Mouse (Mus musculus) fat pad, adult 2 months (tissue): ENCODE data around the gene Obsl1.

Experiments used
- DNase-seq: peaks from one replicate; pipeline ENCODE4 v3.0.0-alpha.2; 2011; ENCODE audit warnings: low read depth, low spot score; ENCODE audit errors: extremely low read depth

The Obsl1 gene

GRCm38 (mm10) chr1:75505956-75506831, at the start of gene Obsl1:
Gene Obsl1 (minus strand): TSS chr1:75506452.
- DNase-seq = no peak

GRCm38 (mm10) chr1:75555680-75556079, 49.4 kb upstream of the Obsl1 start:
- no peak for DNase-seq

DNA sequence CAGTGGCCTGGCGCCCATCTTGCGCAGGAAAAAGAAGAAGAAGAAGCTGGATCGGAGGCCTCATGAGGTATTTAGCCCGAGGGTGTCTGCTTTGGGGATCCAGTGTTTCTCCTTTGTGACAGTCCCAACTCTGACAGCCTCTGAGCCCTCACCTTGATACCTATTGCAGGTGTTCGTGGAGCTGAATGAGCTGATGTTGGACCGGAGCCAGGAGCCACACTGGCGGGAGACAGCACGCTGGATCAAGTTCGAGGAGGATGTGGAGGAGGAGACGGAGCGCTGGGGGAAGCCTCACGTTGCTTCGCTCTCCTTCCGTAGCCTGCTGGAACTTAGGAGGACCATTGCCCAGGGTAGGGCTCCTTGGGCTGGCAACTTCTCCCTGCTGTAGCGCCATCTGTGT, 44.3 kb upstream of the Obsl1 start:
- no peak for DNase-seq

- no peak for DNase-seq
Observed at GRCm38 (mm10) chr1:75549289-75550279, 43.3 kb upstream of the Obsl1 start.

GRCm38 (mm10) chr1:75548871-75549270, 42.6 kb upstream of the Obsl1 start:
- no peak for DNase-seq

GRCm38 (mm10) chr1:75548083-75548482, 41.8 kb upstream of the Obsl1 start:
- DNase-seq = no peak

- DNase-seq = no peak
Observed at GRCm38 (mm10) chr1:75547351-75547750, 41.1 kb upstream of the Obsl1 start.

DNA sequence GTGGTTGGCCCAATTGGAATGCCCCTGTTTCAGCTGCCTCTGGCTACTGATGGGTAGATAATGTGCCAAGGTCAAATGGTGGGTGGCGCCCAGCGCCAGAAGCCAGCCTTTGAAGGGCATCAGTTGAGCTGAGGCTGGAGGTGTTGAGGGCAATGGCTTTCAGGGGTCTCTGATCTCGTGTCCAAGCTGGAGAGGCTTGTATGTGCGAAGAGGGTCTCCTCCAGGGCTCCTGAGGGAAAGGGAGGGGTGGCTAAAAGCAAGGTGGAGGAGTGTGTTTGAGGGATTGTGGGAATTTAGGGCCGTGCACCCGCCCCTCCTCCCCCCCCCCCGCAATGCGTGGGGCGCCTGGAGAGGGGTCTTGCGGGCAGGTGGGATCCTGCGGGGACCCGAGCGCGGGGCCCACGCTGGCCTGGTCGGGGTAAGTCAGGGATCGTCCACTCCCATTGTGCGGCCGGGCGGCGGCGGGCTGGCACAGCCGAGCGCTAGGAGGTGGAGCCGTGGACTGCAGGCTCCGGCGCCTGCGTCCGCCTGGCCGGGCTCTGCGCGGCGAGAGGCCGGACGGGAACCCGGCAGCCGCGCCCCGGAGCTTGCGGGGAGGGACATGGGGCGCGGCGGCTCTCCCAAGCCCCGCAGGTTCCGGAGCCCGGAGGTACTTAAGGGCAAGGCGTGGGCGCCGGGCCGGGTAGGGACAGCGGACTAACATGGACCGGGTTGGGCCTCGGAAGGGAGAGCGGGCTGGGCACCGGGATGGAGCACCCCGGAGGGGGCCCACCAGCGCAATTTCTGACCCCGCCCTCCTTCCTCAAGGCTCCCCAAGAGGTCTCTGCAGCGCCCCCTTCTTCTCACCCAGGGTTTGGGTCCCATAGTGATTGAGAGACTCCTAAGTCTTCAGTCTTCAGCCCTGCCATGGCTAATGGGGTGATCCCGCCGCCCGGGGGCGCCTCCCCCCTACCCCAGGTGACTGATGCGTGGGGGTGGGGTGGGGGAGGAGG, 40.0 kb upstream of the Obsl1 start, which contains the start of gene Slc4a3:
Slc4a3 (plus strand) TSS at position 302 of the 992 bp plus-strand sequence.
- DNase-seq = no peak

DNA sequence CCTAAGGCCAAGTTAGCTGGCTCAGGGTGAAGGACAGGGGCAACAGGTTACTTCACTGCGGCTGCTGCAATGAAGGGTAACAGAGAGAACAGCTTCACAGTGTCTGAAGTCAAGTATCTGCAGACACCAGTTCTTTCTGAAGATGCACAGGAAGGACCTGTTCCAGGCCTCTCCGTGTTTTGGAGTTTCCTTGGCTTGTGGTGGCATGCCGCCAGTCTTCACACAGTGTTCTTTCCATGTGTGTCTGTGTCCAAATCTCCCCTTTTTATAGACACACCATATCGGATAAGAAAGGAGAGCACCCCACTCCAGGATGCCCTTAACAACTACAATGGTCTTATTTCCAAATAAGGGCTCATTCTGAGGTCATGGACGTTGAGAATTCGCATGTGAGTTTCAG, 38.1 kb upstream of the Obsl1 start:
- DNase-seq = no peak

DNA sequence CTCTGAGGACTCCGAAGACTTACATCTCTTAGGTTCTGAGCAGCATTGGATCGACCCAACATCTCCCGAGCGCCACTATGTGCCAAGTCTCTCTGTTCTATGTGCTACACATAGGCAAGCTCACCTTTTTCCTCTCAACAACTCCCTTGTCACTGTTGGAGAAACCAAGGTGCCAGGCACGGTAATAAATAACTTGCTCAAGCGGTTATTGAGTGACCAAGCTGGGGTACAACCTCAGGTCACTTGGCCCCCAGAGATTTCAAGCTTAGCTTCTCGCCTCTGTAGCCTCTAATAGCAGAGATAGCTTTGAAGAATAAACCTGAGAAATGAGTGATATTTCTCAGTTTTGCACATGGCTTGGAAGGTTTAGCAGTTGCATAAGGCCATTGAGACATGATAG, 35.2 kb upstream of the Obsl1 start:
- DNase-seq = no peak

- DNase-seq = no peak
Observed at GRCm38 (mm10) chr1:75538597-75539190, 32.4 kb upstream of the Obsl1 start.

- DNase-seq = no peak
Observed at GRCm38 (mm10) chr1:75537587-75537986, 31.3 kb upstream of the Obsl1 start.

- DNase-seq = no peak
Observed at GRCm38 (mm10) chr1:75533325-75534252, 27.3 kb upstream of the Obsl1 start.

GRCm38 (mm10) chr1:75532280-75533172, 26.3 kb upstream of the Obsl1 start:
- no peak for DNase-seq

DNA sequence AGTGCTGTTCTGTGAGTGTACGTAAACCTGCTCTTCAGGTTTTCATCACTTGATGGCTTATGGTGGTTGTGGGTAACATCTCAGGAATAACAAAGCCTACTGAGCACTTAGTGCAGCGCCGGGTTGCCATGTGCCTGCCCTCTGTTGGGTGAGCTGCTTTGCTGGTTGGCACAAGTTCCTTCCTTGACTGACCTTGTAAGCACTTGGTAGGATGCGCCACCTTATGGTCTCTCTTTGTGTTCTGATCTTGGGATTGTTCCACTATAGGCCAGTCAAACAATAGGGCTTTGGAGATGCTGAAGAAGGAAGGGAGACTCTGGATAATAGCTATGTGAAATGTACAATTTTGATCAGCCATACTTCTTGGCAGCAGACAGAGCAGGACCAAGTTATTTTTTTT, 24.3 kb upstream of the Obsl1 start:
- no peak for DNase-seq

GRCm38 (mm10) chr1:75524679-75525078, 18.4 kb upstream of the Obsl1 start:
- DNase-seq = no peak

DNA sequence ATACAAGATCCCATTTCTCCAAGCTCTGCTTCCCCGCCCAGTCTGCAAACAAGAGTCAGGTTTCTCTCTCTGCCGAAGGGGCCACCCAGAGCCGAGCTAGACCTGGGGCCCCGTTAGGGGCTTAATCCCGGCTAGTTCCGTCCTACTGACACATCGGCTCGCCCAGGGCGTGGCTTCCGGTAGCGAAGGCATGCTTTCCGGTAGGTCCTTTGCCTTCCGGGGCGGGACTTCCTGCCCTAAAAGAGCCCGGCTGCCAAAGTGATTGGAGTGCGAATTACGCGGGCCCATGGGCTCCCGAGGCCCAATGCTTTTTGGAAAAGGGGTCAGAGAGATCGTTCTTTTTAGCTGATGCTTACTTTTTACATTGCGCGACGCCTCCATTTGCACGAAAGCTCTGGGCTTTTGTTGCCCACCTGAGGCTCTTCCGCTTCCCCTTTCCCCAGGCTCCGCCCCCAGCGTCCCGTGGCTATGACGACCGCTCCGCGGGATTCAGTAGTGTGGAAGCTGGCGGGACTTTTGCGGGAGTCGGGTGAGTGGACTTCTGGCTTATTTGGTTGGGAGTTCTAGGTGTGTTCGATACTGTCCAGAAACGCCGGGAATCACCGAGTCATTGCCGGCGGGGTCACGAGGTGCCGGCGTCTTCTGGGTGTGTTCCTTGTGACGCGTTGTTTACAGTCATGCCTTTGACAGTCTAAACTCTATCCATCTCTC, 15.2 kb upstream of the Obsl1 start, which contains the start of gene Stk11ip:
Stk11ip (plus strand) TSS at position 209 of the 711 bp plus-strand sequence.
- DNase-seq = peak; percentile 30
